Mouse (Mus musculus) cerebellum, postnatal 10 days (tissue): ENCODE results near the gene Ccdc162.
A peak's percentile ranks its signal among the peaks of the same experiment; 100 is the strongest.

Experiments
- DNase-seq, 2 experiments: peaks; one replicate each; pipeline ENCODE4 v3.0.0; 2021; ENCODE audit warnings: mixed read lengths in 2 of 2

The Ccdc162 gene

DNA sequence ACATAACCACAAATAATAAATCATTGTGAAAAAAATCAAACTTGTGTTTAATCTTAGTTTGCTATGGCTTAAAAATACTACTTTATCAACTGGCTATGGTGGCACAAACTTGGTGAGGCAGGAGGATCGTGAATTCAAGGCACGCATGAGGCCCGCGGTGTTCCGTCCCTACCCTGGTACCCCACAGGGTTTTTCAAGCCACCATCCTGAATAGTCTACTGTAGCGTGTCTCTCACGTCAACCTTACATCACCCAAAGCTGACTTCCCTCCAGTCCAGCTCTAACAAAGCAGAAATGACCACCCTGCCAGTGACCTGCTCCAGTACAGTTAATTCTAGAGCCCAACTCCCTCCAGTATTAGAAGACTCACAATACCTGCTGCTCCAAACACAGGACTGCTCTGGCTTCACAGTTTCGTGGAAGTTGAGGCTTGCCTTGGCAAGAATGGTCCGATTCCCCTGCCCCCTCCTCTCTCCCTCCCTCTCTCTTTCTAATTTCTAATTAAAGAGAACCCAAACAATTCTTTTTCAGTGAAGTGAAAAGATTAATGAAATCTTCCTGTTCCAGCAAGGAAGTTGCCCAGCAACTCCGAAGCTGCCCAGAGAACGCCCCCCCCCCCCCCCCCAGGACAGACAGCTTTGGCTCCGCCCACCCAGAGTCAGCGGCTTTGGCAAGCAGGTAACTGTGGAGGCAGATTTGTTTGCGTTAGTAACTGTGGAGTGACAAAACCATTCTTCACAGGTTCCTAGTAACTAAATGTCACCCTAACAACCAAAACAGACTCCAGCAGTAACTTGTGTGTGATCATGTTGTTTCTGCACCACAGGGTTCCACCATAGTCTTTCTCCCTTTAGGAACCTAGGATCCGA, at the start of gene Ccdc162:
Ccdc162 (minus strand) TSS at position 606 of the 869 bp plus-strand sequence.
- peak; percentile 15 for DNase-seq

DNA sequence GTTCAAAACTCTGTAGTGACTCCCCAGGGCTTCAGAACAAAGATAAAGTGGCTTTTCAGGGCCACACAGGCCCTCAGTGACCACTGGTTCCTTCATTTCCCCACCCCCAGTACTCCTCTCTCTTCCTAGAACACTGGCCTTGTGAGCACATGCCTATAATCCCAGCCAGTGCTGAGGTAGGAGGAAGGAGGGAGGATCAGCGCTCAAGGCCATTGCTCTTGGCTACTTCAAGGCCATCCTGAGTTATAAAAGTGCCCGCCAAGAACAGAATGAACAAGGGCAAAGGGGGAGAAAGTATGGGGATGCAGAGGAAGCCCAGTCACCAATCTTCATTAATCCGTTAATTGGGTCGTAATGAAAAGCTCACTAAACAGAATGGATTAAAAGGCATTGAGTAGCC, 49.2 kb upstream of the Ccdc162 start:
- DNase-seq, result no peak

DNA sequence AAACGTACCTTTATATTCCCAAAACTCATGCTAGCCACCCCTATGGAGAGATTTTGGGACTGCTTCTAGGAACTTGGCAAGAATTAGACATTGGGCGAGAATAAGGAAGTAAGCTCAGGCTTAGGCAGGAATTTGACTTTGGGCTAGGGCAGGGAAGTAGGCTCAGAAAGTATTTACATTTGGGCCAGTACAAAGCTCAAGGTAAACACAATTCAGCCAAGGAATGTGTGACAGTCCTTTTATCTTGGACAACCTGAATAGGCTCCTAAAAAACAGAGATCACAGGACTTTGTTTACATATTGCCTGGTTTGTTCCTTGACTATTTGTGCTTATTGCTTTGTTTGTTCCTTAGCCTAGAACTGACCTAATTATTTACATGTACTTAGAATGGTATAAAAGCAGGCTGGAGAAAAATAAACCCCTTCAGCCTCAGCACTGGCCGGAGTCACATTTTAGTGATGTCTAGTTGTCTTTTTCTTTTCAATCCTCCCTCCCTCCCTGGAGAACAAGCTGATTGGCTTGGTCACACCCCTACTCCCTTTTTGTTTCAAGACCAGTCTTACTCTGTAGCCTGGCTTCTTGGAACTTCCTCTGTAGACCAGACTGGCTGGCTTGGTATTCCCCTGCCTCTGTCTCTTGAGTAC, 47.4 kb upstream of the Ccdc162 start:
- DNase-seq, result no peak

GRCm38 (mm10) chr10:41760866-41761265, 44.4 kb upstream of the Ccdc162 start:
- no peak for DNase-seq

DNA sequence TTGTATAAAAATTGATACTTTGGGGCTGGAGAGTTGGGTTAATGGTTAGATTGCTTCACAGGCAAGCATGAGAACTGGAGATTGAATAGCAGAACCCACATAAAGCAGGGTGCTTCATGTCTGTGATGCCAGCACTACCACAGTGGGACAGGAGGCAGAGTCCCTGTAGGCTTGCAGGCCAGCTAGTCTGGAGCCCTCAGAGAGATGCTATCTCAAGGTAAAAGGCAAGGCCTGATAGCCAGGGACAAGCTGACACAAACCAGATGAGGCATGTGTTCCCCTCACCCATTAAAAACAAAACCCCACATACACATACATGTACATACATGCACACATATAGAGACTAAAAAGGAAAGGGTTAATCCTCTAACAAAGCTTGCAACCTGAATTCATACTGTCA, 41.6 kb upstream of the Ccdc162 start:
- DNase-seq, result no peak

DNA sequence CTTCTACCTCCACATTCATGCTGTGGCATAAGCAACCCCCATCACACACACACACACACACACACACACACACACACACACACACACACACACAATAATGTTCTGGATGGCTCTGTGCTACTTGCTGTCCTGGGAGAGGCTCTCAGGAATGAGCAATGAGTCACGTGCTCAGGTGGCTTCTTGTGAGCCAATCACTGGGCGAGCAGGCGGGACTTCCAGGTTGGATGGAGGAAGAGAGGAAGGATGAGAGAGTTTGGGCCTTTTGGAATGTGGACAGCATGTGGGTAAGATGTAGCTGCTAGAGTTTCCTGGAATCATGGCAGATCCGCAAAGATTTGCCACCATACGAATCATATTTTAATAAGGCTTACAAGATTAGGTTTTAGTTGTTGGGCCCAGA, 40.8 kb upstream of the Ccdc162 start:
- DNase-seq, result no peak

- no peak for DNase-seq
Measured at GRCm38 (mm10) chr10:41751867-41752480, 35.5 kb upstream of the Ccdc162 start.

GRCm38 (mm10) chr10:41749306-41749705, 32.9 kb upstream of the Ccdc162 start:
- DNase-seq, result peak; percentile 47 to 69

GRCm38 (mm10) chr10:41746554-41746953, 30.1 kb upstream of the Ccdc162 start:
- DNase-seq, result peak; percentile 70 to 77

DNA sequence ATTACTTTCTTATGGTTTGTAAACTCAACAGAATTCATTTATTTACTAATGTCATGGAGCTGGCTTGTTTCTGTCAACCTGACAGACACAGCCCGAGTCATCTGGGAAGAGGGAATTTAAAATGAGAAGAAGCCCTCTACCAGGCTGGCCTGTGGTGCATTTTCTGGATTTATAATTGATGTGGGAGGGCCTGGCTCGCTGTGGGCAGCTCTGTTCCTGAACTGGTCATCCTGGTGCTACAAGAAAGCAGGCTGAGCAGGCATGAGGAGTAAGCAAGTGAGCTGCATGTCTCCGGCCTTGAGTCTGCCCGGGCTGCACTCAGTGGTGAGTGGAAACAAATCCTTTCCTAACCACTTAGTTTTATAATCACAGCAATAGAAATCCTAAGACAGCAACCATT, 27.6 kb upstream of the Ccdc162 start:
- DNase-seq, result no peak

DNA sequence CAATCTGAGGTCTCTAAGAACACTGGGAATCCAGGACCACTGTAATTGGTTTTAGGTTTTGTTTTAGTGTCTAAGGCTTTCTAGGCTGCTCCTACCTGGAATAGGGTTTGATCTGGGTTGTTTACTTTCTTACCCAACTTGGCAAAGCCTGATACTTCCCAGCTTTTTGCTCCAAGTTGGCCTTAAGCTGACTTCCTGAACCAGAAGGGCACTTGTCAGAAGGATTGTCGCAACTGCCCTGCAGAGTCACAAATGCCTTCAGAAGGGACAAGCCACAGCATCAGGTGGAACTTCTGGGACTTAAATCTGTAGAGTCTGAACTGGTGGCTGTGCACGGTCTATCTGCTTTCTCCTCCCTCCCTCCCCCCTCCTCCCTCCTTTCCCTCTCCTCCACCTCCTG, 23.8 kb upstream of the Ccdc162 start:
- no peak for DNase-seq

- no peak for DNase-seq
Measured at GRCm38 (mm10) chr10:41737245-41737644, 20.8 kb upstream of the Ccdc162 start.

- DNase-seq, result no peak
Measured at GRCm38 (mm10) chr10:41735398-41735797, 19.0 kb upstream of the Ccdc162 start.

- no peak for DNase-seq
Measured at GRCm38 (mm10) chr10:41733214-41733613, 16.8 kb upstream of the Ccdc162 start.

DNA sequence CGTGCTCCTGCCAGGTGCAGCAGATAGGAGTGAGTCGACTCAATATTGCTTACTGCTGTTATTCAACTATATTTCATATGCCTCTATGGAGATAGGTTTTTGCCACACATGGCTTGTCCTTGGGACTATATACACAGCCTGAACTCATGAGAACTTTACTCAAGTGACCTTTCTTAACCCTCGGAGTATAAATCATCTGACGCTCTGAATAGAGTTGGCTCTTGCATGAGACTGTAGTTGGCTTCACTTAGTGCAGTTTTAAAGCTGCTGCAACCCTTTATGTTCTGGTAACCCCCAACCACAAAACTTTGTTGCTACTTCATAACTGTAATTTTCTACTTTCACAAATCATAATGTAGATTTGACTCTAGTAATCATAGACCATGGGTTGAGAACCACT, 15.5 kb upstream of the Ccdc162 start:
- DNase-seq, result no peak

GRCm38 (mm10) chr10:41730746-41731145, 14.3 kb upstream of the Ccdc162 start:
- no peak for DNase-seq

- DNase-seq, result no peak
Measured at GRCm38 (mm10) chr10:41726215-41726614, 9.8 kb upstream of the Ccdc162 start.

GRCm38 (mm10) chr10:41719587-41719986, 3.2 kb upstream of the Ccdc162 start:
- no peak for DNase-seq

- DNase-seq, result peak; percentile 23 to 28
Measured at GRCm38 (mm10) chr10:41715557-41715956, 877 bp downstream of the Ccdc162 start.

DNA sequence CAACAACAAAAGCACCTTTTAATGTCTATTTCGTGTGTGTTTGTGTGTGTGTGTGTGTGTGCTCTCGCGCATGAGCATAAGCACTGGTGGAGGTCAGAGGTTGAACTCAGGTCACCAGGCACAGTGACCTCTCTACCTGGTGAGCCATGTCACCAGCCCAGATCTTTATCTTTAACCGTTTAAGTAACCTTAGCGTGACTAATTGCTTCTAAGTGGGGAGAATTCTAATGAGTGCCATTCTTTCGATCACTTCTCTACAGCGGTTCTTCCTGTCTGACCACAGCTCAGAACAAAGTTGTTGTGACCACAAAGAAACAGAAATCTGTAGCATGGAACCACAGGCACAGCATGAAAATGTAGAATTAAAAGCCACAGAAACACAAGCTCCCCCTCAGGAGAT, 5.0 kb downstream of the Ccdc162 start:
- DNase-seq, result no peak

DNA sequence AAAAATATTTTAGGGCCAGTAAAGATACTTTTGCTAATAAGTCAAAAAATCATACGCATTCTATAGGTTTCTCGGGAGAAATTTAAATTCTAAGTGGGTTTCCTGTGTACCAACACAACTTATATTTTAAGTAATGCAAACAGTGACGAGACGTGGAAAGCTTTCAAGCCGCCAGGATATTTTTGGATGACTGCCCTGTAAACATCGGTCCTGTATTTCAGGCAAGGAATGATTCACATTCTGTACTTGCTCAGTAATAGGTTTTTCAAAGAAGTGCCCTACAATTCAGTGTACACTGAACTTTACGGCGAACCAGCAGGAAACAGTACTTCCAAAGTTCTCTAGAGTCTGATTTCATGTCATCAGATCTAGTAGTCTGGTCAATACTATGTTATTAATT, 5.7 kb downstream of the Ccdc162 start:
- no peak for DNase-seq

- no peak for DNase-seq
Measured at GRCm38 (mm10) chr10:41709341-41709740, 7.1 kb downstream of the Ccdc162 start.

DNA sequence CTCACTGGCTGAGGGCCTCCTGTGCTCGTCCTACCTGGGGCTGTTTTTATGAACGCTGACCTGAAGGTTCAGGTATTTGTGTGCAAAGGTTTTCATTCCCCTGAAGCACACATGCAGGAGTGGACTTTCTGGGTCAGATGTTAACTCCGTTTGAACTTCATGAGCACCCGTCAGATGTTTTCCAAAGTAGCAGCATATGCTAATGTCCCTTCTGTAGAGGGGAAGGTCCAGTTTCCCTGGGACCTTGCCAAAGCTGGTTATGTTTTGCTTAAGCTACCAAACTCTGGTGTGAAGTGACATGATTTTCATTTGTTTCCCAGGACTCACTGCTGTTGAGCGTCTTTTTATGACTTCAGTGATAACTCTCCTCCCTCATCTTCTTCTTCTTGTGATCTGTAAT, 16.8 kb downstream of the Ccdc162 start:
- no peak for DNase-seq

- no peak for DNase-seq
Measured at GRCm38 (mm10) chr10:41697040-41697439, 19.4 kb downstream of the Ccdc162 start.
